Mouse (Mus musculus) gastrocnemius, postnatal 25 days (tissue): Measurements from ENCODE around the gene Enox1. TPM values are rescaled to one million over a fixed set of nuclear protein-coding genes. Genes with fewer than 3 reads are reported as not detected.

Experiments used
- DNase-seq: peaks from one replicate; pipeline ENCODE4 v3.0.0; 2022
- total RNA-seq, 2 experiments: library from RNA; stranded (reverse); gene quantifications; 1 replicate in 1 of 2; 2 replicates in 1 of 2; pipeline ENCODE4 v1.2.3; 2021

The Enox1 gene
- total RNA-seq, 2 experiments from 2014 or later: 0.99 to 1.2 TPM

DNA sequence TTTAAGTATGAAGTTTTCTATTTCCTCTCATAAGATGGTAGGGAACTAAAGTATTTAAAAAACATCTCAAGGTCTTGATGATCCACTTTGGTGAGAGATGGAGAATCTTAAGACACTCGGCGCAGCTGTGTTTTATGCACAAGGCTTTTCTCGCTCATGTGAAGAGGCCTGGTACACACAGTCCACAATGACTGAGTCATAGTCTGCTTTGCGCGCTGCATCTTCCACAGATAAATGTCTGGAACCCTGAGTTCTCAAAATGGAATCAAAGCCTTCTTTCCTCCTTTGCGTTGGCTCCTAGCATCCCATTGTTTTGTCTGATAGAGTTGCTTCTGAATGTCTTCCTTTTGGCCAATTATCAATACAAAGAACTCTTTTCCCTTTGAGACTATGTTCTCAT lies 119.0 kb downstream of the Enox1 start:
- DNase-seq: no peak

DNA sequence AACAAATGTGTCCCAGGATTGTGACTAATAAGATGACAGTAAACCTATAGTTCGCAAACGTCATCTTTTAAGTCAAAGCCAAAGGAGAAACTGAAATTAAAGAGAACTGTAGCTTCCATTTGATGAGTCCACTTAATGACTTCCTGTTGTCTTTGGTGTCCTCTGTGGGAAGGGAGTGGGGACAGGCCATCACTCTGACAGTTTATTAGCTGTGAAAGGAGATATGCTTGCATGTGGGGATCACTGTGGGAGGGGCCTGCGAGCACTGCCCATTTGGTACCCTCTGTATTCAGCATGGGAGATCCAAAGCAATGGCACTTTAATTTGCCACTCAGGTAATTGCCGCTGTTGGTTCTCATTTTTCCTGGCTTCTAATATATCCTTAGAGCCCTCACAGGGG lies 122.6 kb downstream of the Enox1 start:
- DNase-seq: no peak

DNA sequence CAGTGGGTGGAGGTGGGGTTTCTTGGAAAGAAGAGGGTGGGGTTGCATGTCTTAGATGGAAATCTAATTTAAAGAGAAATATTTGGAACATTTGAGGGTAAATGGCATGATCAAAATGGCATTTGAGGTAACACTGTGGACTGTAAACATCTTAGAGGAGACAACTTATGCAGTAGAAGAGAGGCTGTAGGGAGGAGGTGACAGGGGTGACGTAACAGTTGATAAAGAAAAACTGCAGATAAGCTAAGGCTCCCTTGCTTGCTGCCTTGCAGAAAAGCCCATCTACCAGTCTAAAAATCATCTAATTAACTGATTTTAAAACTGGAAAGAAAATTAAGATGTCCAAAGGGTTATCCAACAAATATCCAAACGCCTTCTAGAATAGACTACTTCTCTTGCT lies 123.9 kb downstream of the Enox1 start:
- no peak for DNase-seq

DNA sequence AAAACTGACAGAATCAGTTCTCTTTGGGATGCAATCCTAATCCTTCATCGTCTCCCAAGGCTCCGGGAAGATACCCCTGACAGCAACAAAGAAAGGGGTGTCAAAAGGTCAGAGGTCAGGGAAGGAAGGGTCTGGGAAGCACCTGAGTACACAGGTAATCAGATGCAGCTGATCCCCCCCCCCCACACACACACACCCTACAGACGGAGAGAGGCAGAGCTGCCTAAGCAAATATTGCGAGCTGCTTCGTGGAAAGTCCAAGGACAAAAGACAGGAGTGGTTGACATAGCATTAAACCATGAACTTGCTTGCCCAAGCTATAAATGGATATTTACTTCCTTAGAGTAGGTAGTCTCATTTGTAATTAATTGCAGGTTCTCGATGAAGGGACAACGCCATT lies 124.3 kb downstream of the Enox1 start:
- DNase-seq: no peak

DNA sequence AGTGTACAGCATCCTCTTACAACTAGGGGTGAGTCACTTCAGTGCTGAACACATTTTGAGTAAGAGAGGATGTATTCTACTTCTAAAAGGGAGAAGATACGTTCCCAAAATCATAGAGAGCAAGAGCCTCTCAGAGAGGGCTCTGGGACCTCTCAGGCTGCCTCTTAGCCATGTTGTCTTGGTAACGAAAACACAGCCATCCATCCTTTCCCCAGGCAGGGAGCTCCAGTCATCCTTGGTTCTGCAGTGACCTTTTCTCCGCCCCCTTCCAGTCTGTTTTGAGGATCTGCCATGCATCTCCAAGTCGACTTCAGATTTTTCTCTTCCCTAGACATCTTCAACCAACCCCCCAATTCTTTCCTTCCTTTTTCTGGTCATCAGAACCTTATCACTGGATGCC lies 127.4 kb downstream of the Enox1 start:
- no peak for DNase-seq

DNA sequence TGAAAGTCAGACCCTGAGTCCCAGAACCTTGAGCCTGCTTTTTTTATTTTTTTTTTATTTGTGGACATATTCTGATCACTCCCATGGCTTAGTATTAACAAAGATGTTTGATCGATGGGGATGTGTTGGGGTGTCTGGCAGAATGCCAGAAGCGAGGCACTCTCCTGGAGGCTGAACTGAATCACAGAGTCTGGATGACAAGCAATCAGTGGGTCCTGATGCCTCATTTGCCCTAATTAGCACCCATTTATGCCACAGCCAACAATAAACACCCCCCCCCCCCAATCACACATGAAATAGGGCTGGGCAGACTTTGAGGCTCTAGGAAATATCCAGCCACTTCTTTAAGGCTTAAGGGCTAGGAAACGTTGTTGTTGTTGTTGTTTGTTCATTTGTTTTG lies 128.9 kb downstream of the Enox1 start:
- DNase-seq: no peak

DNA sequence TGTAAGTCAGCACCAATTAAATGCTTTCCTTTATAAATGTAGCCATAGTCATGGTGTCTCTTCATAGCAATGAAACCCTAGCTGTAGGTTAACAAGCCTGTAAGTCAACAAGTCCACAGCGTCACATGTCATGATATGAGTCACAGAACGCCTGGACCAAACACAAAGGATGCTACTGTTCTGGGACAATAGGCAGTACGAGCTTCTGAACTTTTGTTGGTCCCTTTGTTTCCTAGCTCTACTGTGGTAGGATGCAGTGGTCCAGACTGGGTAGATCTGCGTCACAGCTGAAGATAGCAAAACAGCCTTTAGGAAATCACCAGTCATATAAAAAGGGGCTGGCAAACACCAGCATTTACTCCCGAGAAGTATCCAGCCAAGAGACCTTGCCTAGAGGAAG lies 135.2 kb downstream of the Enox1 start:
- DNase-seq: no peak

DNA sequence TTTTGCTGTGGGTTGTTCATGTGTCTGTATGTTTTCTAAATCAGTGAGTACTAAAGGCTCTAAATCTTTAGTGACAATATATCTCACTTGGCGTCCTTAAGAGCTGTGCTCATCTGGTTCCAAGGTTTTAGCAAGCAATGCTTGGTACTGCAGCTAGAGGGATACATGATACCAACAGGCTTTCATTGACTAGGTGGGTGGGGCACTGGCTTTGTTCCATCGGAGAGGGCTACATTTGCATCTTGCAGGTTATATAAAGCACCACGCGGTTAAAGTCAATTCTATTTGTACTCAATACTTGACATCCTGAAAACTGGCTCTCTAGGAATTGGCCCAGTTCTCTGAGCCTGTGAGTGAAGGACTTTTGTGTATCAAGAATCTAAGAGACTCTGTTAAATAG lies 140.5 kb downstream of the Enox1 start:
- DNase-seq: peak; percentile 45

DNA sequence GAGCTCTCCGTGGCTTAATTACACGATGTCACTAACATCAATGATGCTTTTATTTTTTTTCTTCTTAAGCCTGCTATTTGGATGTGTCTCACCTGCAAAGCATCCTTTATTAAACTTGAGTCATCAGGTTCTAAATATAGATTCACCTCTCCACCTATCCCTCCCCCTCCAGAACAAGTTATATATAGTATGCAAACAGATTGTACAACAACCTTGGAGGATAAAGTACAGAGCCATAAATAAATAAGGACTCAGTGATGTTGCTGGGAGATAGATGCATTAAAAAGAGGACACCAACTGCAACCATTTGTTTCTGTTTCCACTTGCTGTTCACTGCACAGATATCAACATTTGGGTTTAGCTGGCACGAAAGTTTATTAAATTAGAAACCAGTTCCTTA lies 141.8 kb downstream of the Enox1 start:
- no peak for DNase-seq

DNA sequence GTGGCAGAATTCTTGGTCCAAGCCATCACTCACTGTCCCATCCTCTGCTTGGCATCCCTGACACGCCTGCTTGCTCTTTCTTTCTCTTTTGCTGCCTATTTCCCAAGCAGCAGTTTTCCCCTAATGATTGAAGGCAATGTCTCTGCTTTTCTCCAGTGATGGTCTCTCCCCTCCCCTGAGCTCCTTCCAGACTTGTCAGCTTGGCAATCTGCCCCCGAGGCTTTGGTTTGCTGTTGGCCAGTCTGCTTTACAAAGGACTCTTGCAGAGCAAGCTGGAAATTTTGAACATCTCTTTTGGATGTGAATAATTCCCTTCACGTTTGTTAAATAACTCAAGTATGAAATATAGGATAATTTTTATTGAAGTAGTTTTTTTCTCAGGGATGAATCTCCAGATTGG lies 153.0 kb downstream of the Enox1 start:
- peak; percentile 13 for DNase-seq

DNA sequence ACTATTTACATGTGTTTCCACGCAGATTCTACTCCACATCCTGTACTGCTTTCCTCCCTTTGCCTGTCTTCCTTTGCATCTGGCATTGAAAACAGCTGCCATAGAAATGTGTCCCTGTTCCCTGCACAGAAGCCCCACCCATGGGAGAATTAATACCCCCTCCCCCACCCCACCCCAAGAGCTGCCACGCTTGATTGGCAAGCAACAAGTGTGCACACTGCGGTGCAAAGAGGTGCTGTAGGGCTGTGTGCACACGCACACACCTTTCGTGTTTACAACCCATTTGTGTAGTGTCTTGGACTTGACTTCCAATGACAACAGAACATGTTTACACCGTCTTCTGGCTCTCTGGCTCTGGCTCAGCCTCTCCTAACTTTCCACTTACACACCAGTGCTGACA lies 154.9 kb downstream of the Enox1 start:
- DNase-seq: no peak

DNA sequence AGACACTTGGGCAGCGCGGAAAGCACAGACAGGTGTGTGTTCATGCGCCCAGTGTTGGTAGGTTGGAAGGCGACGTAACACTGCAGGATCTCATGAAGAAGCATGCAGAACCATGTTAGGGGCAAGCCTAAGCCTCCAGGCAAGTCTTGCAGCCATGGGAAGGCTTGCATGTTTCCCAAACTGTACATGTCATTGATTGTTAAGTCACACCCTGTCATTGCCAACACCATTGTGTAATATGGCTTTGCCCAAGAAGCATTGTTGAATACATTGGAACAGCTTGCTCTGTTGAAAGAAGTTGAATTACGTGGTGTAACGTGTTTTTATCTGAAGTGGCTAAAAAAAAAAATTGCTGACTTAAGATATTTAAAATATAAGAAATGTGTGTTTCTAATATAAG lies 162.8 kb downstream of the Enox1 start:
- no peak for DNase-seq

DNA sequence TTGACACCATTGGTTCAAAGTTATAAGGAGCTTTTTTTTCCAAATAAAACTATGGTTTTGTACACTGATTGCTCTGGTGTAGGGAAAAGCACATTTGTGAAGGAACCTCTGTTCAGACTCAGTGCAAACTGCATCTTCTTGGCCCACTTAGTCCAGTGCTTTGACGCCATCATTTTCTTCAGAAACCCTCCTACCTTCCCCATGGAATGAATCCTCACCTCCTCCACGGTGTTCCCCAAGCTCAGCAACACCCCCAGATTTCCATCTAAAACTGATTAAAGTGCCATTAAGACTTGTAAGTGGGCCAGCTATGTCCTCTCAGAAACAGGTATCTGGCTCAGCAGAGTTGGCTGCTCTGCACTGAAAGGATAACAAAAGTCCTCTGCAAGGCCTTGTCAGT lies 167.8 kb downstream of the Enox1 start:
- DNase-seq: no peak

DNA sequence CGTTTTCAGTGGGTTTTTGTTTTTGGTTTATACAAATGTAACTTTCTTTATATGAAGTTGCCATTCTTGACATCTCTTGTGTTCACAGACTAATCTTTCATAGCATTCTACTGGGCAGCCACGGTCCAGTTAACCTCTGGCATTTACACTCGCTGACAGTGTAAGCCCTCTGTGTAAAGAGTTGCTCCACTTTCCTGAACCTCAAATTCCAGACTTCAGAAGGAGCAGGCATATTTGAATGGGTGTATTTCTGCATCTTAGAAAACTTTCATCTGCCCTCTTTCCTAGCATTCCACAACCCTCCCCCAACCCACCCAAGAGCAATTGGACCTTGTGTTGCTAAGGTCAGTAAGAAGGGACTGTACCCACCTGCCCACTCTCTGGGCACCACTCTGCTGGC lies 171.1 kb downstream of the Enox1 start:
- DNase-seq: no peak

DNA sequence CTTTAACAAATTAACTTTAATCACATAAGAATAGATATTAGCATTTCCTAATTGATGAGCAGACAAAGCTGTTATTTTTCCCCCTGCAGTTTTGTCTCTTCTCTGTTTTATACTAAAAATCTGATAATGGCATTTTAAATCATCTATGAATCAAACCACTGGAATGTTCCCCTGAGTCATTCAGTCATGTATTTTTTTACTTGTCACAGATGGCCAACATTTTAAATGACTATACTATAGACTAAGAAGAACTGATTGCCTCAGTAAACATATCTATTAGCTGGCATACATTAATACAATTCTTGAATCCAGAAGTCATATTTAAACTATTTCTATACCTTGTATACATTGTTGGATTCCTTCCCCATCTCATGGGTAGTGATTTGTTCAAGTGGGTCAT lies 173.2 kb downstream of the Enox1 start:
- DNase-seq: no peak

DNA sequence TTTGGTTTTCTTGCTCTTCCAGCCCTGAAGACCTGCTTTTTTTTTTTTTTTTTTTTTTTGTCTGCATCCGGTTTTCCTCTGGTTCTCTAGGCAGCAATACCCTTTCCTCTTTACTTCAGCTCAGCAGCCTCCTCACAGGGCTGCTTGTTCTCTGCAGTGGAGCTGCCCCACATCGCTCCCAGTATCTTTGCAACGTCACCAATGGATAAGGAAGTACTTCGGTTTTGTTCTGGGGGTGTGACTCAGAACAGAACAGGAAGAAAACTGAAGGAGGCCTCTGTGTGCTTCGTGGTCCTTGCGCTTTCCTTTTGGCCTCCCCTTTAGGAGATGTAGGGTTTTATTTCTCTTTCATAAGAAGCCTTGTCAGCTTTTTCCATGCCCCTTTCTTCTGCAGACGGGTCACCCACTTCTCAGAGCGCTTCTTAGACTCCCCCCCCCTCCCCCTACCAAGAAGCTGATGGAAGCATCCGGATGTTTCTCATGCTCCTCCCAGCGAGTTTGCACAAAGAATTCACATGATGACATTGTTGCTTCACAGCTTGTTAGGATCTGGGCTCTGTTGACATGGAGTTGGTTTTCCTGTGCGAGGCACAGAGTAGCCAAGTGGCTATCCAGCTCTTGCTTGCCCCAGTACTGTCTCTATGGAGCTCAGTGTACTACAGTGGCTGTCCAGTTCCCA lies 187.2 kb downstream of the Enox1 start:
- DNase-seq: no peak

DNA sequence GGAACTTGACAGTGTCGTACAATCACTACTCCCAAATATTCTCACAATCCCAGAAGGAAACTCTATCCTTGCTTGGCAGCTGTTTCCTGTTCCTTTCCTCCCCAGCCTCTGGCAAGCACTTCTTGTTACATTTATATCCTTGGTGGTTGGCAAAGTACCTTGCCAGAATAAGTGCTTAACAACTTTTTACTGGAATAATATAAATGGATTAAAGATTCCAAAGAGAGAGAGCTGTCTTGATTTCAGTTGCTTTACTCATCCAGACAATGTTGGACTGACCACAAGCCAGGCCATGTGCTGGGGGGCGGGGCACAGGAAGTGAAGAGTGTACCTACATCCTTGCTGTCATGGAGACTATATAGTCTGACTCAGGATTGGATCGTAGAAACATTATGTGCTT lies 189.7 kb downstream of the Enox1 start:
- peak; percentile 21 for DNase-seq

DNA sequence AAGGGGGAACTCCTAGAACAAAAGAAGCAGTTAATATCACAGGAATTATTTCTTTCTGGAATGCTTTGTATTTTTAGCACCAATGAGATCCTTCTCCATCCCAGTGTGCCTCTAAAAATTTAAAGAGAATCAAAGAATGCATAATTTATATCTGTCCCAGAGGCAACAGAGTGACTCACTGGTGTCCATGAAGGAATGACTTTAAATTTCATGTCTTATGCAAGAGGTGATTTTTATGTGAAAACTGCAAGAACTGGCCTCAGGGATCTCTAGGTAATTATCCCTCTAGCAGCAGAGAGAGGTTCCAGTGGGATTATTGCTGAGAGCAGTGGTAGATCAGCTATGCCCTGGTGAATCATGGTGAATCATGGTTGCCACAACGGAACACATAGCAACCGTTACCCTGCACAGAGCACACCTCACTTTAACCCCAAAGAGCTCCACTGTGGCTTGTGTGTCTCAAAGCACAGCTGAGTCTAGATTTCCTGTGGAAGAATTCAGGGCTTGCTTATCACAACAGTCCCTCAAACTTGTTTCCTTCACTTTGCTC lies 195.3 kb downstream of the Enox1 start:
- DNase-seq: no peak

DNA sequence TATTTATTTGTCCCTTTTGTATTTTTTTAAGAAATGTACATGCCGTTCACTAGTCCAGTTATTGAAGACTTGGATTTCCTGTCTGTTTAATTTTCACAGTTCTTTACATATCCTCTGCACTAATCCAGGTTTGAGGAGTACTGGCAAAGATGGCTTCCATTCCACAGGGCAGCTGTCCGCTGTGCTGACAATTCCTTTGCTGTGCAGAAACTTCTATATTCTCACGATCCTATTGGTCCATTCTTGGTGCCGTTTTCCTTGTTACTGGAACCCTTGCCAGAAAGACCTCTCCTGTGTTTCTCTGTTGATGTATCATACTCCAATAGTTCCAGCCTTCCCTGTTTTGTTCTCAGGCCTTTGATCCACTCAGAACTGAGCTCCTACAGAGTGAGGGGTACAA lies 206.1 kb downstream of the Enox1 start:
- DNase-seq: no peak

DNA sequence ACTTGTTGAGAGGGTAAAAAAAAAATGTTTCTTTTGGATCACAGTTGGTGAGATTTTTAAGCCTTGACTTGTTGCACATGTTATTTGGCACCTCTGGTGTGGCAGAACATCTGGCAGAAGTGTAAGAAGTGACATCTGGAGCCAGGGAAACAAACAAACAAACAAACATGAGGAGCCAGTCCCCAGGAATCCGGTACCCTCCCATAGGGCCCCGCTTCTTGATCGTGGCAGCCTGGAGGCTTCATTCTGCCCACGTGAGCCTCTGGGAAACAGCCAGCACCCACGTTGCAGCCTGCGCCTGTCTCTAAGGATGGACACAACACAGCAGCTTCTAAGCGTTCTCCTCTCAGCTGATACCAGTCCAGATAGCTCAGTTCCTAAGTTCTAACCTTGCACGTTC lies 211.8 kb downstream of the Enox1 start:
- no peak for DNase-seq

DNA sequence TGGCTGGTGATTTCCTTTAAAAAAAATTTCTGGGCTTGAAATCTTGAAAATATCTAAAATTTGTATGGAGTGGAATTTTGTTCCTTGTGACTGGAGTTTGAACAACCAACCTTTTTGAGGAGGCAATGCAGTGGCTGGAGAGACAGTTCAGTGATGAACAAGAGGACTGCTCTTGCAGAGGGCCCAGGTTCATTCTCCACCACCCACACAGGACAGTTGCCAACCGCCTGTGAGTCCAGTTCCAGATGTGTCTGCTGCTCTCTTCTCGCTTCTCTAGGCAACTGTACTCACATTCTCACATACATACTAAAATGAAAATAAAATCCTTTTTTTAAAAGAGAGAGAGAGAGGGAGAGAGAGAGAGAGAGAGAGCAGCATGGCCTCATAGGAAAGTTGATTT lies 212.5 kb downstream of the Enox1 start:
- peak; percentile 15 for DNase-seq

DNA sequence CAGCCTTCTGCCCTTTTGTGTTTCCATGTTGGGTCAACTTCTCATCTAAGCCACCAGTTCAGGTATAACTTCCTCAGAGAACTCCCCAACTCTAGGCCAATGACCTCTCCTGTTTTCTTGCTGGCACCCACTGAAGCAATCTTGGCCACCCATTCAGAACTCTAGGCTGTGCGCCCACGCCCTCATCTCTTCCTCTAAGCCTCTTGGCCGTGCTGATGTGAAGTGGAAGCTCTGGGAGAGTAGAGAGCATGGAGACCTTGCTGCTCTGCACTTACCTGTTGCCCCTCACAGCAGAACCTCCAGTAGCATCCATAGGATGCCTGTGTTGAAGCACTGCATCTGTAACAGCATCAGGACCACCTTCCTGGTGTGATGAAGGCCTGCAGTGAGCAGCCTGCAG lies 214.0 kb downstream of the Enox1 start:
- no peak for DNase-seq

DNA sequence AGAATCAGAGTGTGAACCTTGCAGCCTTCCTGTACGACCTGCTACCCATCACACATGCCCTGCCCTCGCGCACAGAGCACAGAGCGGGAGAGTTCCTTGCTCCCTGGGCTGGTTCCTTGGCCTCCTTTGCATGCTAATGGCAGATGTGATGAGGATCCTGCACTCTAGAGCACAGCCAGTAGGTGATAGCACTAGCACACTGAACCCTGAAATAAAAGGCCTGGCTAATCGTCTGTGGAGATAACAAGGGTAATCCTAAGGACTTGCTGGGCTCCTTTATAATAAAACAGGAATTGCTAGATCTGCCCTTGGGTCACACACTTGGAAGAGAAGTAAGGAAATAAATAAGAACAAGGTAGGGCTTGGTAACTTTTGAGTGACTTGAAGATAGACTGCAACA lies 215.4 kb downstream of the Enox1 start:
- no peak for DNase-seq

DNA sequence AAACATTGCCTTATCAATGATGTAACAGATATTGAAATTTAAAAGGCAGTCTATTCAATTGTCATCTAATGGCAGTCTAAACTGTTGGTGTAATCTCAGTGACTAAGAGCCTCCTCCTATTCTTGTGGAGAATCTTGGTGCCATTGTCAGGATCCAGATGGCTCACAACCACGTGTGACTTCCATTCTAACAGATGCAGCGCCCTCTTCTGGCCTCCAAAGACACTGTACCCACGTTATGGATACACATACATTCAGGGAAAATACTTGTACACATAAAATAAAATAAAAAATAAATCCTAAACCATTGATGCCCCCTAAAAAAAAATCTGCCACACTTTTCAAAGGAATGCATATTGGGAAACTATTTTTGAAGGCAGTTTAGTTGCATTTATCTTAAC lies 216.6 kb downstream of the Enox1 start:
- DNase-seq: no peak

DNA sequence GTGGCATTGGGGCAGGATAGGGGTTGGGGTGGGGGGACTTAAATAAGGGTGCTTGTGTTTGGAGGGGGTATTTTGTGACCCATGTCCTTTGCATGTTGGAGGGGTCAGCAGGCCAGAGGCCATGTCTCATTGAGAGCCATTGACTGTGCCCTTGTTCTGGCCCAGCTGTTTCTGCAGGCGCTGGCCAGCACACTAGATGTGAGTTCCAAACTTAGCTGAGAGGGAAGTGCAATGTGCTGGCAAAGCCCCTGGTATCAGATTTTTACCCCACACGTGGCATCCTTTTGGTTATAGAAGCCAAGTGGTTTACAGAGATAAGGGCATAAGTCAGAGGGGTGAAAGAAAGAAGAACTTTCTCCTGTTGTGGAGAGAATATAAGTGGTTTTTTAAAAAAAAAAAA lies 218.5 kb downstream of the Enox1 start:
- DNase-seq: peak; percentile 10
